Mouse (Mus musculus) forebrain, embryonic 10.5 days (tissue): ENCODE results near the gene Olfr1231. TPM values are rescaled to one million over a fixed set of nuclear protein-coding genes. Genes with fewer than 3 reads are reported as not detected.

ENCODE experiments used
- DNase-seq: peaks from one replicate; pipeline ENCODE4 v3.0.0-alpha.2; 2017; ENCODE audit warnings: low spot score; ENCODE audit errors: extremely low spot score
- H3K27ac ChIP-seq: fragments of 300-500 bp; sonication (generic); 2 replicates; pipeline ENCODE4 v1.5.1; 2016; ENCODE audit warnings: mild to moderate bottlenecking
- H3K27me3 ChIP-seq: fragments of 300-500 bp; sonication (generic); 2 replicates; pipeline ENCODE4 v1.6.1; 2016; ENCODE audit warnings: mild to moderate bottlenecking; ENCODE audit not compliant: poor library complexity, severe bottlenecking
- H3K36me3 ChIP-seq: fragments of 300-500 bp; sonication (generic); replicated peaks from 2 replicates; pipeline ENCODE4 v1.6.1; 2016; ENCODE audit warnings: mild to moderate bottlenecking, moderate library complexity
- H3K4me1 ChIP-seq: fragments of 300-500 bp; sonication (generic); 2 replicates; pipeline ENCODE4 v1.6.1; 2016
- H3K4me3 ChIP-seq: fragments of 300-500 bp; sonication (generic); 2 replicates; pipeline ENCODE4 v1.5.1; 2016; ENCODE audit warnings: mild to moderate bottlenecking, moderate library complexity
- H3K9me3 ChIP-seq: fragments of 300-500 bp; sonication (generic); 2 replicates; pipeline ENCODE4 v1.6.1; 2016; ENCODE audit warnings: mild to moderate bottlenecking, moderate library complexity
- WGBS: fragments of 180-500 bp; shearing (Covaris S2); methylation state at CpG from one replicate; pipeline ENCODE4 v1.1.7; 2016; 5-methylcytosine and 5-hydroxymethylcytosine counted together
- polyA plus RNA-seq: library from polyadenylated mRNA; unstranded; fragments of >200 nt; fragmentation: Nextera tagmentation; extraction: Ambion mirVana; gene quantifications from 2 replicates; pipeline ENCODE4 v1.2.1, GENCODE M21; 2016

Olfr1231 gene
- not detected in 2 replicates for polyA plus RNA-seq

GRCm38 (mm10) chr2:89306974-89307373, at the start of gene Olfr1231:
Gene Olfr1231, minus strand, starts transcription at chr2:89307074.
- no peaks in the 10 kb centered on the region for H3K9me3 ChIP-seq
- H3K4me1 ChIP-seq, result no peaks in the 10 kb centered on the region
- H3K36me3 ChIP-seq, result no peaks in the 10 kb centered on the region
- H3K27me3 ChIP-seq, result no peaks in the 10 kb centered on the region
- no peak for DNase-seq
- no peak within 1 kb of the TSS for H3K27ac ChIP-seq
- H3K4me3 ChIP-seq, result no peak within 1 kb of the TSS
- 81% methylated on average over 2 of the region's 2 CpGs for WGBS

DNA sequence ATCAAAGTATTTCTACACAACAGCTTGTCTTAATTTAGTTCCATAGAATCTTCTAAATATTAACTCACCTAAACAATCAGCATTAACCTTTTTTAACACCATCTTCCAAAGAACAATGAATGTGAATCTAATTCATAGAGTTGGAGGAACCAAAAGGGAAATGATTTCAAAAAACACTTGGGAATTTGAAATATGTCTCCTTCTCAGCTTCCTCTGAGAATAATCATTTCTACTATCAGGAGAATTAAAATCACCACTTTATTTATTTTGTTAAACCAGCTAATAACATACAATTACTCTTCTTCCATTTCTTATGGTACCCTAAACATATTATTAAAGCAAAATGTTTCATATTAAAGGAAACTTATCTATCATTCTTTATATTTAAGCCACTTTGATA, 35.4 kb upstream of the Olfr1231 start, which contains the start of gene Olfr1233:
Olfr1233 (minus strand) TSS at position 101 of the 400 bp plus-strand sequence.
- no peak for DNase-seq
- Histone ChIP-seq H3K9me3 (no peaks in the 10 kb centered on the region), H3K4me3 (no peak within 1 kb of the TSS)

GRCm38 (mm10) chr2:89329575-89329974, 22.7 kb upstream of the Olfr1231 start, which contains the start of gene Olfr1232:
Gene Olfr1232, minus strand, starts transcription at chr2:89329675.
- H3K4me1 ChIP-seq, result no peaks in the 10 kb centered on the region
- no peaks in the 10 kb centered on the region for H3K27me3 ChIP-seq
- H3K27ac ChIP-seq, result no peak within 1 kb of the TSS
- no peak for DNase-seq
- no peaks in the 10 kb centered on the region for H3K9me3 ChIP-seq
- no peak within 1 kb of the TSS for H3K4me3 ChIP-seq
- H3K36me3 ChIP-seq, result no peaks in the 10 kb centered on the region

More for the DNA sequence above, 35.4 kb upstream of the Olfr1231 start, which contains the start of gene Olfr1233:
- H3K4me1 ChIP-seq, result no peaks in the 10 kb centered on the region
- H3K36me3 ChIP-seq, result no peaks in the 10 kb centered on the region
- H3K27ac ChIP-seq, result no peak within 1 kb of the TSS
- no peaks in the 10 kb centered on the region for H3K27me3 ChIP-seq

DNA sequence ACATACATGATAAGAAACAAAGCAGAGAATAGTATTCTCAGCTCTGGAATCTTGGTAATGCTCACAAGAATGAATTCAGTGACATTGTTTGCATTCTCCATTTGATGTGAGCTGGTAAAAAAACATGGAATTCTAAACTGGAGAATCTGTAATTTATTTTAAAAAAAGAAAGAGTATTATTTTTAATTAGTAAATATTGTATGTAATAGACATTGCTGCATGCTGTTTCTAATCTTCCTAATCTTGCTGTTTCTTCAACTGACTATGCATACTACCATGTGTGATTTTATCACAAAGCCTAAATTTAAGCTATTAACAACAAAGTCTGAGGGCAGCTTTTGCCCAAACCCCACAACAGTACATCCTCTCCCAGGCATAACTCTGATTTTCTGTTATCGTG, 9.7 kb downstream of the Olfr1231 start, which contains the start of gene Olfr1230:
Olfr1230 (minus strand) TSS at position 101 of the 400 bp plus-strand sequence.
- H3K36me3 ChIP-seq, result no peaks in the 10 kb centered on the region
- H3K4me3 ChIP-seq, result no peak within 1 kb of the TSS
- H3K4me1 ChIP-seq, result no peaks in the 10 kb centered on the region
- H3K9me3 ChIP-seq, result no peaks in the 10 kb centered on the region
- no peaks in the 10 kb centered on the region for H3K27me3 ChIP-seq
- WGBS, result 87% methylated on average over 1 of the region's 1 CpGs
- DNase-seq, result no peak
- no peak within 1 kb of the TSS for H3K27ac ChIP-seq

DNA sequence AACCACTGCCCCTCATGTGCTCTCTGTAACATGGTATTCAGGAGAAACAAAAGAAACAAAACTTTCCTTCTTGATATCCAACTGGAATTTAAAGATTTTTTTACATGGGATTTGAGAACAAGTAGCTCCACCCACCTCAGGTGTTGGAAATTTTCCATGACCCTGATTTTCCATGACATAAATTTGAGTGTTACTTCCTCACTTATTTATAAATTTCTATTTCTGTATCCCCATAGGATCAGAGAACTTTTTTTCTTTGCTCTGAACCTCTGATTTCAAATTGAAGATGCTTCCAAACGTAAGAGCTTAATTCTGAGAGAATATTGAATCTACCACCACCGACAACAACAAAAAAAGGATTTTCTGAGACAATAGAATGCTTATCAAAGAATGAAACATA, 19.0 kb downstream of the Olfr1231 start, which contains the start of gene Olfr1229:
Olfr1229 (minus strand) TSS at position 101 of the 400 bp plus-strand sequence.
- no peak within 1 kb of the TSS for H3K4me3 ChIP-seq
- WGBS, result 85% methylated on average over 2 of the region's 2 CpGs

DNA sequence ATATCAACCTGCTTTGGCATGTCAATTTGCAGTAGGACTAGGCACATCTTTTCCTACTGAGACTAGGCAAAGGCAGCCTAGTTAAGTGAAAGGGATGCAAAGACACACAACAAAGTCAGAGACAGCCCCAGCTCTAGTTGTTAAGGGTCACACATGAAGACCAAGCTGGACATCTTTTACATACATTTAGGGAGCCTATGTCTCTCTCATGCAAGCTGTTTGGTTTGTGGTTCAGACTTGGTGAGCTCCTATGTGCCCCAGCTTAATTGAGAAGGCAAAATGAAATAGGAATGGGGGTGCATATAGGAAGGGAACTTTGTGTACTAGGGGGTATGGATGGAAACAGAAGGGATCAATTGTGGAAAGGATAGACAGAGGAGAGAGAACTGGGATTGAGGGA, 52.9 kb downstream of the Olfr1231 start, which contains the start of gene Olfr1228:
Olfr1228 (minus strand) TSS at position 101 of the 400 bp plus-strand sequence.
- H3K27me3 ChIP-seq, result no peaks in the 10 kb centered on the region
- no peak for DNase-seq
- H3K27ac ChIP-seq, result no peak within 1 kb of the TSS
- no peaks in the 10 kb centered on the region for H3K36me3 ChIP-seq
- no peak within 1 kb of the TSS for H3K4me3 ChIP-seq
- no peaks in the 10 kb centered on the region for H3K4me1 ChIP-seq
- H3K9me3 ChIP-seq, result no peaks in the 10 kb centered on the region

More for the DNA sequence above, 19.0 kb downstream of the Olfr1231 start, which contains the start of gene Olfr1229:
- Histone ChIP-seq H3K9me3 (no peaks in the 10 kb centered on the region), H3K4me1 (no peaks in the 10 kb centered on the region), H3K27ac (no peak within 1 kb of the TSS), H3K27me3 (no peaks in the 10 kb centered on the region), H3K36me3 (no peaks in the 10 kb centered on the region)
- no peak for DNase-seq

Other genes with a start within 250 kb of the Olfr1231 start
- not detected in 2 replicates for gene Olfr1218, start 245.9 kb downstream of the Olfr1231 start, polyA plus RNA-seq
- gene Olfr1219, start 223.6 kb downstream of the Olfr1231 start, polyA plus RNA-seq, result not detected in 2 replicates
- gene Olfr1220, start 200.2 kb downstream of the Olfr1231 start, polyA plus RNA-seq, result not detected in 2 replicates
- gene Olfr1221, start 189.8 kb downstream of the Olfr1231 start, polyA plus RNA-seq, result not detected in 2 replicates
- gene Olfr1222, start 174.0 kb downstream of the Olfr1231 start, polyA plus RNA-seq, result not detected in 2 replicates
- gene Olfr1223, start 155.5 kb downstream of the Olfr1231 start, polyA plus RNA-seq, result not detected in 2 replicates
- not detected in 2 replicates for gene Olfr1224-ps1, start 143.0 kb downstream of the Olfr1231 start, polyA plus RNA-seq
- not detected in 2 replicates for gene Olfr1225, start 132.4 kb downstream of the Olfr1231 start, polyA plus RNA-seq
- not detected in 2 replicates for gene Olfr1226, start 107.0 kb downstream of the Olfr1231 start, polyA plus RNA-seq
- not detected in 2 replicates for gene Olfr1228, start 53.0 kb downstream of the Olfr1231 start, polyA plus RNA-seq
- gene Olfr1229, start 19.1 kb downstream of the Olfr1231 start, polyA plus RNA-seq, result not detected in 2 replicates
- not detected in 2 replicates for gene Olfr1230, start 9.8 kb downstream of the Olfr1231 start, polyA plus RNA-seq
- gene Olfr1232, start 22.6 kb upstream of the Olfr1231 start, polyA plus RNA-seq, result not detected in 2 replicates
- not detected in 2 replicates for gene Olfr1233, start 35.3 kb upstream of the Olfr1231 start, polyA plus RNA-seq
- not detected in 2 replicates for gene Olfr1234, start 57.8 kb upstream of the Olfr1231 start, polyA plus RNA-seq
- gene Olfr1238, start 102.6 kb upstream of the Olfr1231 start, polyA plus RNA-seq, result not detected in 2 replicates
- gene Olfr1239, start 113.3 kb upstream of the Olfr1231 start, polyA plus RNA-seq, result not detected in 2 replicates
- not detected in 2 replicates for gene Olfr1240, start 135.9 kb upstream of the Olfr1231 start, polyA plus RNA-seq
- not detected in 2 replicates for gene Olfr1241, start 180.1 kb upstream of the Olfr1231 start, polyA plus RNA-seq
- gene Olfr1242, start 191.3 kb upstream of the Olfr1231 start, polyA plus RNA-seq, result not detected in 2 replicates
- gene Olfr1243, start 224.4 kb upstream of the Olfr1231 start, polyA plus RNA-seq, result not detected in 2 replicates